Mouse (Mus musculus): ENCODE measurements around the gene Stxbp1. TPM values are rescaled to one million over a fixed set of nuclear protein-coding genes. Genes with fewer than 3 reads are reported as not detected.

Stxbp1 gene
- polyA plus RNA-seq, 1 experiment, result 2.3 TPM

- TF ChIP-seq GATA1 (IDR thresholded peaks at IDR 0.05; ENCODE audit: low read length), result no peak
Measured at GRCm38 (mm10) chr2:32788581-32788980, 58.5 kb downstream of the Stxbp1 start.

- no peak for TF ChIP-seq GATA1 (IDR thresholded peaks at IDR 0.05; ENCODE audit: low read length)
Measured at GRCm38 (mm10) chr2:32787176-32787575, 59.9 kb downstream of the Stxbp1 start.

- no peak for TF ChIP-seq GATA1 (IDR thresholded peaks at IDR 0.05; ENCODE audit: low read length)
Measured at GRCm38 (mm10) chr2:32784048-32784681, 62.9 kb downstream of the Stxbp1 start, which contains the start of gene Cfap157. Cfap157 (minus strand) TSS chr2:32784428.

- no peak for TF ChIP-seq GATA1 (IDR thresholded peaks at IDR 0.05; ENCODE audit: low read length)
Measured at GRCm38 (mm10) chr2:32781710-32782109, 65.3 kb downstream of the Stxbp1 start.

- TF ChIP-seq GATA1 (IDR thresholded peaks at IDR 0.05; ENCODE audit: low read length), result no peak
Measured at GRCm38 (mm10) chr2:32779714-32780113, 67.3 kb downstream of the Stxbp1 start.

- no peak for TF ChIP-seq GATA1 (IDR thresholded peaks at IDR 0.05; ENCODE audit: low read length)
Measured at GRCm38 (mm10) chr2:32779131-32779530, 67.9 kb downstream of the Stxbp1 start.

- no peak for TF ChIP-seq GATA1 (IDR thresholded peaks at IDR 0.05; ENCODE audit: low read length)
Measured at GRCm38 (mm10) chr2:32778081-32778480, 69.0 kb downstream of the Stxbp1 start.

- no peak for TF ChIP-seq GATA1 (IDR thresholded peaks at IDR 0.05; ENCODE audit: low read length)
Measured at GRCm38 (mm10) chr2:32776192-32776591, 70.9 kb downstream of the Stxbp1 start.

GRCm38 (mm10) chr2:32775359-32776074 lies 71.5 kb downstream of the Stxbp1 start, which contains the start of the genes Ttc16 and Ptrh1:
Ttc16 (minus strand) TSS chr2:32775633.
Ptrh1 (plus strand) TSS chr2:32775786.
- TF ChIP-seq GATA1 (IDR thresholded peaks at IDR 0.05; ENCODE audit: low read length), result no peak

- TF ChIP-seq GATA1 (IDR thresholded peaks at IDR 0.05; ENCODE audit: low read length), result no peak
Measured at GRCm38 (mm10) chr2:32772626-32773279, 74.3 kb downstream of the Stxbp1 start.

GRCm38 (mm10) chr2:32771886-32772285 lies 75.2 kb downstream of the Stxbp1 start:
- TF ChIP-seq GATA1 (IDR thresholded peaks at IDR 0.05; ENCODE audit: low read length), result no peak

GRCm38 (mm10) chr2:32769327-32770085 lies 77.5 kb downstream of the Stxbp1 start:
- no peak for TF ChIP-seq GATA1 (IDR thresholded peaks at IDR 0.05; ENCODE audit: low read length)

- no peak for TF ChIP-seq GATA1 (IDR thresholded peaks at IDR 0.05; ENCODE audit: low read length)
Measured at GRCm38 (mm10) chr2:32768661-32769285, 78.3 kb downstream of the Stxbp1 start.

- no peak for TF ChIP-seq GATA1 (IDR thresholded peaks at IDR 0.05; ENCODE audit: low read length)
Measured at GRCm38 (mm10) chr2:32767241-32767640, 79.8 kb downstream of the Stxbp1 start.

GRCm38 (mm10) chr2:32763353-32763752 lies 83.7 kb downstream of the Stxbp1 start:
- no peak for TF ChIP-seq GATA1 (IDR thresholded peaks at IDR 0.05; ENCODE audit: low read length)

Data from G1E-ER4 (cell line).